Mouse (Mus musculus): ENCODE measurements around the gene Nr1h4. TPM values are rescaled to one million over a fixed set of nuclear protein-coding genes. Genes with fewer than 3 reads are reported as not detected.
A peak's percentile ranks its signal among the peaks of the same experiment; 100 is the strongest.

Gene Nr1h4
- polyA plus RNA-seq, 1 experiment from 2014 or later, result 8.4 TPM

GRCm38 (mm10) chr10:89437472-89437871 lies 95.9 kb downstream of the Nr1h4 start:
- ATAC-seq (ENCODE audit: low read depth), result no peak
- H3K4me3 ChIP-seq (ENCODE audit: low read depth, low read length), result no peak overlapping the region
- H3K36me3 ChIP-seq (ENCODE audit: control insufficient read depth, insufficient read depth), result peaks cover 12% of the 10 kb centered on the region
- no peak overlapping the region for H3K4me2 ChIP-seq (ENCODE audit: low read depth, low read length)
- no peaks in the 10 kb centered on the region for H3K9me3 ChIP-seq (replicated peaks; ENCODE audit: control insufficient read depth, low read length)
- H3K27me3 ChIP-seq (ENCODE audit: control insufficient read depth, insufficient read depth, low read depth, low read length), result no peaks in the 10 kb centered on the region
- no peak overlapping the region for H3K27ac ChIP-seq (ENCODE audit: low read length)
- WGBS (ENCODE audit: insufficient replicate concordance), result 80% methylated on average over 9 of the region's 9 CpGs
- H3K9ac ChIP-seq (ENCODE audit: low read depth, low read length), result no peak overlapping the region
- peaks cover 10% of the 10 kb centered on the region for H3K4me1 ChIP-seq (ENCODE audit: control insufficient read depth, low read depth, low read length)

- Histone ChIP-seq H3K9me3 (replicated peaks; ENCODE audit: control insufficient read depth, low read length) (no peaks in the 10 kb centered on the region), H3K4me3 (ENCODE audit: low read depth, low read length) (no peak overlapping the region), H3K9ac (ENCODE audit: low read depth, low read length) (no peak overlapping the region), H3K27ac (ENCODE audit: low read length) (no peak overlapping the region), H3K4me1 (ENCODE audit: control insufficient read depth, low read depth, low read length) (peaks cover 9% of the 10 kb centered on the region), H3K36me3 (ENCODE audit: control insufficient read depth, insufficient read depth) (peaks cover 11% of the 10 kb centered on the region), H3K27me3 (ENCODE audit: control insufficient read depth, insufficient read depth, low read depth, low read length) (no peaks in the 10 kb centered on the region), H3K4me2 (ENCODE audit: low read depth, low read length) (no peak overlapping the region)
- WGBS (ENCODE audit: insufficient replicate concordance), result 79% methylated on average over 9 of the region's 9 CpGs
- no peak for ATAC-seq (ENCODE audit: low read depth)
Observed at GRCm38 (mm10) chr10:89435920-89436319, 97.5 kb downstream of the Nr1h4 start.

GRCm38 (mm10) chr10:89435413-89435812 lies 98.0 kb downstream of the Nr1h4 start:
- Histone ChIP-seq H3K27me3 (ENCODE audit: control insufficient read depth, insufficient read depth, low read depth, low read length) (no peaks in the 10 kb centered on the region), H3K4me2 (ENCODE audit: low read depth, low read length) (no peak overlapping the region), H3K9me3 (replicated peaks; ENCODE audit: control insufficient read depth, low read length) (no peaks in the 10 kb centered on the region), H3K4me3 (ENCODE audit: low read depth, low read length) (no peak overlapping the region), H3K9ac (ENCODE audit: low read depth, low read length) (no peak overlapping the region), H3K36me3 (ENCODE audit: control insufficient read depth, insufficient read depth) (peaks cover 11% of the 10 kb centered on the region), H3K27ac (ENCODE audit: low read length) (no peak overlapping the region), H3K4me1 (ENCODE audit: control insufficient read depth, low read depth, low read length) (peaks cover 9% of the 10 kb centered on the region)
- WGBS (ENCODE audit: insufficient replicate concordance), result 84% methylated on average over 12 of the region's 12 CpGs
- ATAC-seq (ENCODE audit: low read depth), result no peak

GRCm38 (mm10) chr10:89434509-89435210 lies 98.7 kb downstream of the Nr1h4 start:
- WGBS (ENCODE audit: insufficient replicate concordance), result 83% methylated on average over 17 of the region's 17 CpGs
- no peak for ATAC-seq (ENCODE audit: low read depth)
- Histone ChIP-seq H3K27me3 (ENCODE audit: control insufficient read depth, insufficient read depth, low read depth, low read length) (no peaks in the 10 kb centered on the region), H3K4me2 (ENCODE audit: low read depth, low read length) (no peak overlapping the region), H3K9ac (ENCODE audit: low read depth, low read length) (no peak overlapping the region), H3K4me3 (ENCODE audit: low read depth, low read length) (no peak overlapping the region), H3K4me1 (ENCODE audit: control insufficient read depth, low read depth, low read length) (peaks cover 7% of the 10 kb centered on the region), H3K27ac (ENCODE audit: low read length) (no peak overlapping the region), H3K36me3 (ENCODE audit: control insufficient read depth, insufficient read depth) (peaks cover 11% of the 10 kb centered on the region), H3K9me3 (replicated peaks; ENCODE audit: control insufficient read depth, low read length) (no peaks in the 10 kb centered on the region)

- no peak overlapping the region for H3K27ac ChIP-seq (ENCODE audit: low read length)
- no peak overlapping the region for H3K4me3 ChIP-seq (ENCODE audit: low read depth, low read length)
- no peak for ATAC-seq (ENCODE audit: low read depth)
- H3K9me3 ChIP-seq (replicated peaks; ENCODE audit: control insufficient read depth, low read length), result no peaks in the 10 kb centered on the region
- H3K36me3 ChIP-seq (ENCODE audit: control insufficient read depth, insufficient read depth), result peaks cover 14% of the 10 kb centered on the region
- 85% methylated on average over 13 of the region's 13 CpGs for WGBS (ENCODE audit: insufficient replicate concordance)
- no peaks in the 10 kb centered on the region for H3K27me3 ChIP-seq (ENCODE audit: control insufficient read depth, insufficient read depth, low read depth, low read length)
- H3K9ac ChIP-seq (ENCODE audit: low read depth, low read length), result no peak overlapping the region
- H3K4me1 ChIP-seq (ENCODE audit: control insufficient read depth, low read depth, low read length), result no peaks in the 10 kb centered on the region
- H3K4me2 ChIP-seq (ENCODE audit: low read depth, low read length), result no peak overlapping the region
Observed at GRCm38 (mm10) chr10:89432743-89433142, 100.6 kb downstream of the Nr1h4 start.

GRCm38 (mm10) chr10:89430751-89431150 lies 102.6 kb downstream of the Nr1h4 start:
- Histone ChIP-seq H3K4me3 (ENCODE audit: low read depth, low read length) (no peak overlapping the region), H3K9ac (ENCODE audit: low read depth, low read length) (no peak overlapping the region), H3K9me3 (replicated peaks; ENCODE audit: control insufficient read depth, low read length) (no peaks in the 10 kb centered on the region), H3K36me3 (ENCODE audit: control insufficient read depth, insufficient read depth) (peaks cover 23% of the 10 kb centered on the region), H3K4me1 (ENCODE audit: control insufficient read depth, low read depth, low read length) (no peaks in the 10 kb centered on the region), H3K4me2 (ENCODE audit: low read depth, low read length) (no peak overlapping the region), H3K27ac (ENCODE audit: low read length) (no peak overlapping the region), H3K27me3 (ENCODE audit: control insufficient read depth, insufficient read depth, low read depth, low read length) (no peaks in the 10 kb centered on the region)
- ATAC-seq (ENCODE audit: low read depth), result no peak
- 87% methylated on average over 7 of the region's 7 CpGs for WGBS (ENCODE audit: insufficient replicate concordance)

- Histone ChIP-seq H3K27ac (ENCODE audit: low read length) (no peak overlapping the region), H3K4me2 (ENCODE audit: low read depth, low read length) (no peak overlapping the region), H3K4me1 (ENCODE audit: control insufficient read depth, low read depth, low read length) (peaks cover 6% of the 10 kb centered on the region), H3K4me3 (ENCODE audit: low read depth, low read length) (no peak overlapping the region), H3K27me3 (ENCODE audit: control insufficient read depth, insufficient read depth, low read depth, low read length) (no peaks in the 10 kb centered on the region), H3K9me3 (replicated peaks; ENCODE audit: control insufficient read depth, low read length) (no peaks in the 10 kb centered on the region), H3K36me3 (ENCODE audit: control insufficient read depth, insufficient read depth) (peaks cover 24% of the 10 kb centered on the region), H3K9ac (ENCODE audit: low read depth, low read length) (no peak overlapping the region)
- WGBS (ENCODE audit: insufficient replicate concordance), result 82% methylated on average over 11 of the region's 11 CpGs
- no peak for ATAC-seq (ENCODE audit: low read depth)
Observed at GRCm38 (mm10) chr10:89424800-89425393, 108.5 kb downstream of the Nr1h4 start.

GRCm38 (mm10) chr10:89424217-89424616 lies 109.2 kb downstream of the Nr1h4 start:
- no peak for ATAC-seq (ENCODE audit: low read depth)
- no peak overlapping the region for H3K27ac ChIP-seq (ENCODE audit: low read length)
- 83% methylated on average over 9 of the region's 9 CpGs for WGBS (ENCODE audit: insufficient replicate concordance)

GRCm38 (mm10) chr10:89423164-89423778 lies 110.1 kb downstream of the Nr1h4 start:
- Histone ChIP-seq H3K9ac (ENCODE audit: low read depth, low read length) (0 out of 2 replicates have a peak overlapping the region, but pooled peaks have one; percentile 11), H3K4me2 (ENCODE audit: low read depth, low read length) (peak overlapping the region; percentile 58), H3K27ac (ENCODE audit: low read length) (peak overlapping the region; percentile 77), H3K4me1 (ENCODE audit: control insufficient read depth, low read depth, low read length) (peaks cover 6% of the 10 kb centered on the region), H3K9me3 (replicated peaks; ENCODE audit: control insufficient read depth, low read length) (no peaks in the 10 kb centered on the region), H3K27me3 (ENCODE audit: control insufficient read depth, insufficient read depth, low read depth, low read length) (no peaks in the 10 kb centered on the region), H3K4me3 (ENCODE audit: low read depth, low read length) (peak overlapping the region; percentile 39), H3K36me3 (ENCODE audit: control insufficient read depth, insufficient read depth) (peaks cover 20% of the 10 kb centered on the region)
- WGBS (ENCODE audit: insufficient replicate concordance), result 30% methylated on average over 9 of the region's 9 CpGs
- peak; percentile 70 for ATAC-seq (ENCODE audit: low read depth)

More at GRCm38 (mm10) chr10:89424217-89424616, 109.2 kb downstream of the Nr1h4 start:
- no peaks in the 10 kb centered on the region for H3K9me3 ChIP-seq (replicated peaks; ENCODE audit: control insufficient read depth, low read length)
- H3K4me2 ChIP-seq (ENCODE audit: low read depth, low read length), result no peak overlapping the region
- no peak overlapping the region for H3K4me3 ChIP-seq (ENCODE audit: low read depth, low read length)
- H3K36me3 ChIP-seq (ENCODE audit: control insufficient read depth, insufficient read depth), result peaks cover 24% of the 10 kb centered on the region
- H3K4me1 ChIP-seq (ENCODE audit: control insufficient read depth, low read depth, low read length), result peaks cover 6% of the 10 kb centered on the region
- no peaks in the 10 kb centered on the region for H3K27me3 ChIP-seq (ENCODE audit: control insufficient read depth, insufficient read depth, low read depth, low read length)
- no peak overlapping the region for H3K9ac ChIP-seq (ENCODE audit: low read depth, low read length)
